Mouse (Mus musculus) bone marrow macrophage, adult 2 months (primary cell): Measurements from ENCODE around the gene Phldb1.

ENCODE experiments used
- CTCF ChIP-seq: IDR thresholded peaks from 2 replicates; pipeline ENCODE4 v1.5.1; 2012; ENCODE audit warnings: low read depth, mild to moderate bottlenecking, low read length, moderate library complexity
- POLR2A ChIP-seq: IDR thresholded peaks from 2 replicates; pipeline ENCODE4 v1.6.1; 2012; ENCODE audit warnings: mild to moderate bottlenecking, low read depth, low read length, borderline replicate concordance

GRCm38 (mm10) chr9:44715705-44716362 lies 19.2 kb downstream of the Phldb1 start:
- TF ChIP-seq CTCF (no peak), POLR2A (no peak)
